Mouse (Mus musculus) kidney, postnatal 0 days (tissue): ENCODE results near the gene Gne. TPM values are rescaled to one million over a fixed set of nuclear protein-coding genes. Genes with fewer than 3 reads are reported as not detected.

Experiments
- ATAC-seq: fragments of 200-750 bp; cut with Nextera tagmentation; replicated peaks from 2 replicates; pipeline ENCODE4 v1.8.0; 2017; ENCODE audit warnings: low read depth, moderate number of reproducible peaks, moderate TSS enrichment, moderate library complexity; ENCODE audit not compliant: low FRiP score
- DNase-seq: peaks from one replicate; pipeline ENCODE4 v3.0.0-alpha.2; 2016; ENCODE audit warnings: low spot score
- H3K27ac ChIP-seq: fragments of 300-500 bp; sonication (generic); 2 replicates; pipeline ENCODE4 v1.5.1; 2014; ENCODE audit warnings: mild to moderate bottlenecking
- H3K27me3 ChIP-seq: fragments of 300-500 bp; sonication (generic); 2 replicates; pipeline ENCODE4 v1.6.1; 2014; ENCODE audit warnings: low read length, mixed read lengths; ENCODE audit not compliant: insufficient read depth
- H3K36me3 ChIP-seq: fragments of 300-500 bp; sonication (generic); 2 replicates; pipeline ENCODE4 v1.6.1; 2014; ENCODE audit warnings: low read length, mixed read lengths; ENCODE audit not compliant: insufficient read depth
- H3K4me1 ChIP-seq: fragments of 300-500 bp; sonication (generic); replicated peaks from 2 replicates; pipeline ENCODE4 v1.6.1; 2014; ENCODE audit warnings: antibody characterized with exemption, low read length, mixed read lengths; ENCODE audit not compliant: insufficient read depth
- H3K4me2 ChIP-seq: fragments of 300-500 bp; sonication (generic); 2 replicates; pipeline ENCODE4 v1.6.1; 2014; ENCODE audit warnings: mild to moderate bottlenecking, low read length, moderate library complexity, mixed read lengths
- H3K4me3 ChIP-seq: fragments of 300-500 bp; sonication (generic); replicated peaks from 2 replicates; pipeline ENCODE4 v1.5.1; 2014; ENCODE audit warnings: low read depth, low read length
- H3K9ac ChIP-seq: fragments of 300-500 bp; sonication (generic); 2 replicates; pipeline ENCODE4 v1.6.1; 2014; ENCODE audit warnings: low read depth, low read length
- H3K9me3 ChIP-seq: fragments of 300-500 bp; sonication (generic); replicated peaks from 2 replicates; pipeline ENCODE4 v1.6.1; 2016; ENCODE audit warnings: low read length, inconsistent platforms, mixed read lengths
- CTCF ChIP-seq: IDR thresholded peaks from 2 replicates; pipeline ENCODE4 v1.5.1; 2016; ENCODE audit warnings: antibody characterized with exemption, low read depth, mild to moderate bottlenecking, moderate library complexity
- WGBS: fragments of 180-500 bp; shearing (Covaris S2); extraction: QIAGEN DNeasy Blood & Tissue Kit; methylation state at CpG from one replicate; pipeline ENCODE4 v1.1.7; 2014; 5-methylcytosine and 5-hydroxymethylcytosine counted together
- polyA plus RNA-seq: library from polyadenylated mRNA; unstranded; fragments of >200 nt; fragmentation: Nextera tagmentation; extraction: Ambion mirVana; gene quantifications from 2 replicates; pipeline ENCODE4 v1.2.1, GENCODE M21; 2015

Gene Gne
- polyA plus RNA-seq, 1 experiment from 2014 or later, result 21.2 TPM

DNA sequence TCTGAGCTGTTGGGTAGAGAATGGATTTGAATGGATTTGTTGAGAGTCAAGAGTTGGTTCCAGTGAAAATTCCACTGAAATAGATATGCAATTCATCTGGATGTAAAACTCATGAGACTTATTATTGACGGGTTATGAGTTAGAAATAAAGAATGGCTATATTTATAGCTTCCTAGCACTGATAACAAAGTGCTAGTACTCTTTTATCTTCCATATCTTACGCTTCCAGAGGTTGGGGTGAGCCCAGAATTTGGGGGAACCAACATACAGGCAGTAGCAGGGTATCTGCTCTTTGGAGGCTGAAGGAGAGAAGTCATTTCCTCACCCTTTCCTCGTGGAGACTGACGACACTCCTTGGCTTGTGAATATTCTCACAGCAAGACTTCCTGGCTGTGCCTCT is 9.6 kb downstream of the Gne start:
- Histone ChIP-seq H3K4me1 (peaks cover 8% of the 10 kb centered on the region; the same call in 1 of the 2 replicates), H3K9me3 (no peaks in the 10 kb centered on the region), H3K9ac (no peak overlapping the region), H3K4me3 (no peak overlapping the region), H3K27me3 (no peaks in the 10 kb centered on the region), H3K36me3 (no peaks in the 10 kb centered on the region), H3K4me2 (no peak overlapping the region), H3K27ac (no peak overlapping the region)
- no peak for DNase-seq
- WGBS, result 84% methylated on average over 4 of the region's 4 CpGs
- TF ChIP-seq CTCF, result no peak
- no peak for ATAC-seq

DNA sequence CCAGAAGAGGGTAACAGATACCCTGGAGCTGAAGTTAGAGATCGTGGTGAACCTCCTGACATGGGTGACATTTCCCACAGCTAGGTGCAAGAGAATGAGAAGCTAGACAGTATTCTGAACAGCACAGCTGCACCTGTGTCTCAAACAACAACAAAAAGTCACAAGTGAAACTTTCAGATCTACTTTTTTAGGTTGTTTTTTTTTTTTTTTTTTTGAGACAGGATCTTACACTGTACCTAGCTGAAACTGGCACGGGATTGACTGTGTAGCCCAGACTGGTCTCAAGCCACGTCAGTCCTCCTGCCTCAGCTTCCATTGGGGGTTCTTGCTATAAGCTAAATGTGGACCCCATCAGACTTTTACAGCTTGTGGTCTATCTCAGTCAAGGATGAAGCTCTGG is 10.2 kb downstream of the Gne start:
- no peak overlapping the region for H3K9ac ChIP-seq

DNA sequence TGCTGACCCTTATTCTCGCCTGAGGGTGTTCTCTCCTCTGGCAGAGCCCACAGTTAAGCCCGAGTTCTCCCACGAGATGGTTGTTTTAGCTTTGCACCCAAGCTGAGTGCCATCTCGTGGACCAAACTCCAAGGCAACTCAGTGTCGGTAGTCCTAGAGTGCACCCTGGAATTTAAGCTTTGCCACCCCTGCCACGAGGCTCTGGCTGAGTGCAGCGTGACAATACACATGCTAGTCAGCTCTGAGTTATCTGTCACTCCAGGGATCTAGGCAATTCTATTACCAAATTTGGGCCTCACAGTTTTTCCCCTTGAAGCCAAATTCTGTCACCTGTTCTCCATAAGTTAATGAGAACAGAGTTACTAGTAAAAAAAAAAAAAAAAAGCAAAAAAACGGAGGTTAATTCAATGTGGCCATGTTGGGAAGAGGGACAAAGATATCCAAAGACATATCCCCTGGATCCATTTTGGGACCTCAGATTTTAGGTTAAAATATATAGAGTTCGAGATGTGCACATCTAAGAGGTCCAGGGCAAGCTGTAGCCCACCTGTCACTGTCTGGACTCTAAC is 11.0 kb downstream of the Gne start:
- H3K36me3 ChIP-seq, result no peaks in the 10 kb centered on the region
- WGBS, result 10% methylated on average over 9 of the region's 9 CpGs
- DNase-seq, result no peak
- no peaks in the 10 kb centered on the region for H3K9me3 ChIP-seq
- peak overlapping the region; percentile 93 for H3K4me2 ChIP-seq
- peak overlapping the region; percentile 81; the same call in 1 of the 2 replicates for H3K27ac ChIP-seq
- ATAC-seq, result no peak; the same call in 1 of the 2 replicates
- no peak; the same call in 1 of the 2 replicates for TF ChIP-seq CTCF
- H3K4me1 ChIP-seq, result peaks cover 8% of the 10 kb centered on the region; the same call in 1 of the 2 replicates
- peak overlapping the region; percentile 91 for H3K4me3 ChIP-seq
- H3K9ac ChIP-seq, result peak overlapping the region; percentile 75
- no peaks in the 10 kb centered on the region for H3K27me3 ChIP-seq

More for the DNA sequence above, 10.2 kb downstream of the Gne start:
- H3K4me1 ChIP-seq, result peaks cover 8% of the 10 kb centered on the region; the same call in 1 of the 2 replicates
- H3K4me2 ChIP-seq, result no peak overlapping the region
- H3K4me3 ChIP-seq, result no peak overlapping the region
- no peak overlapping the region for H3K27ac ChIP-seq
- 72% methylated on average over 3 of the region's 3 CpGs for WGBS
- no peaks in the 10 kb centered on the region for H3K27me3 ChIP-seq
- ATAC-seq, result no peak
- no peaks in the 10 kb centered on the region for H3K36me3 ChIP-seq
- H3K9me3 ChIP-seq, result no peaks in the 10 kb centered on the region
- DNase-seq, result no peak
- TF ChIP-seq CTCF, result no peak

DNA sequence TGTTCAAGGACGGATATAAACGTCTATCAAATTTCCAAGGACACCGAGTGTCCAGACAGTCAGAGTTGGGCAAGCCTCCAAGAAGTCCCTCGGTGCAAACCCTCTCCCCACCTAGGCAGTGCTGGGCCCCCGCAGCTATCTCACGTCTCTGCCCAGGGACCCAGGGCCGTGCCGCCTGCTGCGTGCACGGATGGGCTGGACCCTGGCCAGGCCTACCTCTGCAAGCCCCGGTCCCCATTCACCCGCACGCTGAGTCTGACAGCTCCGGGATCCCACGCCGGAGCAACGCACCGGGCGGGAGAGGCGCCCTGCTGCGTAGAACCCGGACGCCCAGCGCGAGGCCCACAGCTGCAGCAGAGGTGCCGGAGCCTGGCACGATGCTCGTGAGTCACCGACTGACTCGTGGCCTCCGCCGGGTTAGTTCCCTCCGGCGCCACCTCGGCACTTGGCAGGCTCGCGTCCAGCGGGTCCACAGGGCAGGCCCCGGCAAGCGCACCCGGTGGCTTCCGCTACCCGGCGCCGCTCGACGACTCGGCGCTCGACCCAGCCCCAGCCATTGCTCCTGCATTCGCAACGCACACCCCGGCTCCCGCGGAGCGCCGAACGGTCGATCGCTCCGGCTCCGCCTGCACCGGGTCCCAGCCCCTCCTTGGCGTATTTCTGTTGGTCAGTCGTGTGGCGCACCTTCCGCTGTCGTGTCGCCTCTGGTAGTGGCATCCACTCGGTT is 11.7 kb downstream of the Gne start:
- Histone ChIP-seq H3K27me3 (no peaks in the 10 kb centered on the region), H3K4me1 (peaks cover 8% of the 10 kb centered on the region; the same call in 1 of the 2 replicates), H3K4me3 (peak overlapping the region; percentile 91), H3K4me2 (peak overlapping the region; percentile 93), H3K9ac (peak overlapping the region; percentile 75), H3K36me3 (no peaks in the 10 kb centered on the region), H3K9me3 (no peaks in the 10 kb centered on the region), H3K27ac (peak overlapping the region; percentile 81)
- DNase-seq (peak; percentile 93), ATAC-seq (peak; percentile 95)
- WGBS, result under 1% methylated on average over 68 of the region's 70 CpGs
- no peak for TF ChIP-seq CTCF

DNA sequence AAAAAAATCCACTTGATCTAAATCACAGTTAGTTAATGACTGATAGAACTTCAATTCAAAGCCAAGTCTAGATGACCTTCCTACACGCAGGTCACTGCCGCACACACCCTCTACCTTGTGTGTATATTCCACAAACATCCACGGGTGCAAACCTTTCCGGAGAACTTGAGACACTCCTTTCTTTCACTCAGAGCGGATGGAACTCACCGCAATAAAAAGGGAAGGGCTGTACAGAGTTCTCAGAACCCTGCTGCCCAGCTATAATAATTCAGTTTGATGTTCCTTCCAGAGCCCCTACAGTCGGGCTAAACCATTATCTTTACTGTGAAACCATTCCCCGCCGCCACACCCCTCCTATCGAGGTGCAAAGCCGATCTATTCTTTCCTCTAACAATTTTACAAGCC is 12.2 kb downstream of the Gne start:
- ATAC-seq (no peak), DNase-seq (peak; percentile 52)
- H3K9ac ChIP-seq, result peak overlapping the region; percentile 75
- peaks cover 8% of the 10 kb centered on the region; the same call in 1 of the 2 replicates for H3K4me1 ChIP-seq
- WGBS, result 1% methylated on average over 11 of the region's 11 CpGs
- H3K27ac ChIP-seq, result peak overlapping the region; percentile 81
- peak overlapping the region; percentile 93 for H3K4me2 ChIP-seq
- no peak for TF ChIP-seq CTCF
- peak overlapping the region; percentile 91 for H3K4me3 ChIP-seq
- no peaks in the 10 kb centered on the region for H3K27me3 ChIP-seq
- H3K36me3 ChIP-seq, result no peaks in the 10 kb centered on the region
- no peaks in the 10 kb centered on the region for H3K9me3 ChIP-seq

DNA sequence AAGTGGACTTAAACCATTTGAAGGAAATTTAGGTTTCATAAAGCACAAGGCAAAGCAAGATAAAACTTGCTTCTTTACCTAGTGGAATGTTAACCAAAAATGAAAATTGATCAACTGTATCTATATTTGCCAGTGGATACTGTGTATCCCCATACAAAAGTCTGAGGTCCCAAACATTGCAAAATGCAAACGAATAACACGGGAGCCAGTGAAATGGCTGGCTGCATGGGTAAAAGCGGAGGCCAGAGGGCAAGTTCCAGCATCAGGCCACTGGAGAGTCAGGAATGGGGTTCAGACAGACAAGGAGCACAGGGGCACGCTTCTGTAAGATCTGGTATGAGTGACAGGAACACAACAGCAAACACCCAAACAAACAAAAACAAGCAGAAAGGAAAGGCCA is 13.3 kb downstream of the Gne start:
- WGBS, result 78% methylated on average over 4 of the region's 4 CpGs
- no peak for ATAC-seq
- peak overlapping the region; percentile 93; the same call in 1 of the 2 replicates for H3K4me2 ChIP-seq
- H3K27ac ChIP-seq, result no peak overlapping the region
- H3K27me3 ChIP-seq, result no peaks in the 10 kb centered on the region
- H3K9ac ChIP-seq, result no peak overlapping the region
- H3K4me3 ChIP-seq, result no peak overlapping the region
- TF ChIP-seq CTCF, result no peak
- H3K4me1 ChIP-seq, result peaks cover 8% of the 10 kb centered on the region; the same call in 1 of the 2 replicates
- H3K36me3 ChIP-seq, result no peaks in the 10 kb centered on the region
- no peaks in the 10 kb centered on the region for H3K9me3 ChIP-seq
- DNase-seq, result no peak
